Mouse (Mus musculus): ENCODE data around the gene Bbx. TPM values are rescaled to one million over a fixed set of nuclear protein-coding genes. Genes with fewer than 3 reads are reported as not detected.

The Bbx gene
- total RNA-seq, 2 experiments from 2014 or later, result 11.7 to 14.7 TPM

DNA sequence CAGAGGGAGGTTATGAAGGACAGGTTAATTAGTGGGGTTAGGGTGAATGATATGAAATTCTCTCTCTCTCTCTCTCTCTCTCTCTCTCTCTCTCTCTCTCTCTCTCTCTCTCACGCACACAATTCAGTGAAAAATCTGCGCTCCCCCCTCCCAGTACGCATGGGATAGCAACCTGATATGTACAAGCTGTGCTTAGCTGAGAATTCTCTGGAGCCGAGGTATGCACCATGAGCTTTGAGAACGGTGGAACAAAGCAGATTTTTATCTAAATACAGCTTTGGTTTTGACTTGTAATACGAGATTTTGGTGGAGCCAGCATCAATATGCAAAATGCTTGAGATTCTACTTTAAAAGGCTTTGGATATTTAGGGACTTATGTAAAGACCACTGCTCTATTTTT is 243.1 kb downstream of the Bbx start:
- intact Hi-C loops (cut with DNase I), result no loop called here
- no peak for DNase-seq (ENCODE audit: low spot score)

DNA sequence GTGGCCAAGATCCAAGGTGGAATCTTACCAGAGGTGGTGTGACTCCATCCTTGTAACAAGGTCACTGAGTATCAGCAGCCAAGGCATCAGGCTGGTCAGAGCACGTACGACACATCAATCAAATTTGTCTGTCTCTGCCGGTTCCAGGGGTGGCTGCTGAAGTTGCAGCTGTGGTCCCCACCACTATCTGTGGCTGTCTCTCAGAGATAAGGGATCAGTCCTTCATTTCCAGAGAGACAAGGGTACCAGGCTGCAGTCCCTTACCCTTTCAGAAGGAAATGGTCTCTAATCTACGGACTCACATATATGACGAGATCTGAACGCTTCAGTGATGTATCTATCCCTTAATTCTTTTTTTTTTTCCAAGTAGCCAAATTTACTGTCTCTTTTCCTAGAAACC is 245.6 kb downstream of the Bbx start:
- intact Hi-C loops (cut with DNase I), result no loop called here
- no peak for DNase-seq (ENCODE audit: low spot score)

DNA sequence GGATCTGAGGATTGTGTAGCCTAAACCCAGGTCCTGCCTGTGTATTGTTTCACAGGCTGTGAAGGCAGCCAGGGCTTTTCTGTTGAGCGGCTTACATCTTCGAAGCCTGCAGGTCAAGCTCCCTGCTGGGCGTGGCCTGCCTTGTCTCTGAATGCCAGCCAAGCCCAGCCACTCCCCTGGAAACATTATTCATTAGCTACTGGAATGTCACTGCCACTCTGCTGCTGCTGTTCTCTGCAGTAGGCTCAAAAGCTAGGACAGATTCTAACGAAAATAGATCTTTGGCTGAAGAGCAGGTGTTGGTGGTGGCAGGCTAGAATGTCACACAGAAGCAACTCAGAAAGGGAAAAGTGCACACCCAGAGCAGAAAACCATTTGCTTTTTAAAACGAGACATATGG is 247.1 kb downstream of the Bbx start:
- intact Hi-C loops (cut with DNase I), result no loop called here

DNA sequence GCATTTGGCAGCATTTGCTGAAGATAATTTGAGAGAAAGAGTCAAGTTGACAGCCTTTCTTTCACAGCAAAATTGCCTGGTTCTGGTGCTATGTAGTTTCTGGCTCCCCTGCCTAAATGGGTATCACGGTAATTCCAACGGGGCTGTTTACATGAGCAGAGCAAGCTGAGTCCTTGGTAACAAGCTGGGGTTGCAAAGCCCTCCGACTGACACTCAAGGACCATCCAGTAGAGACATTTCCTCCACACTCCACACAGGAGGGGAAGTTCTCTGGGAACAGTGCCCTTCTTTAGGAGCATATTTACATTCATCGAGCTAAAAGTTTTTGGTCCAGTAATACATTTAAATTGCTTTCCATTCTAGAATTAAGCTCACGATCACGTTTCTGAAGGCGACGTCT is 249.2 kb downstream of the Bbx start:
- DNase-seq (ENCODE audit: low spot score), result no peak
- intact Hi-C loops (cut with DNase I), result no loop called here

More for the DNA sequence above, 247.1 kb downstream of the Bbx start:
- DNase-seq (ENCODE audit: low spot score), result no peak

DNA sequence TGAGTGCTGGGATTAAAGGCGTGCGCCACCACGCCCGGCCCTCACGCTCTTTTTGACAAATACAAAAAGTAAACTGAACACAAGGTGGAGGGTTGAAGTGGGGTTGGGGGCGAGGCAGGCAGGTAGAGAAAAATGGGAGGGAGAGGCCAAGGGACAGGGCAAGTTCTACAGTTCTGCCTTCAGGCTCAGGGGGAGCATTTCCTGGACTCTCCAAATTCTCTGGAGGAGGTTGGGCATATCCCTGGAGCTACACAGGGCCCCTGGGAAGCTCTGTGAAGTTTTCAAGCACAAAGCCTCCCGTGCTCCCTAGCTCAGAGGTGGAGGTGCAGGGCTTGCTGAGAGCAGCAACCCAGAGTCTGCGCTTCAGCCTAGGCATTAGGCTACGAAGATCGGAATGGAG is 249.6 kb downstream of the Bbx start:
- no peak for DNase-seq (ENCODE audit: low spot score)
- intact Hi-C loops (cut with DNase I), result no loop called here

DNA sequence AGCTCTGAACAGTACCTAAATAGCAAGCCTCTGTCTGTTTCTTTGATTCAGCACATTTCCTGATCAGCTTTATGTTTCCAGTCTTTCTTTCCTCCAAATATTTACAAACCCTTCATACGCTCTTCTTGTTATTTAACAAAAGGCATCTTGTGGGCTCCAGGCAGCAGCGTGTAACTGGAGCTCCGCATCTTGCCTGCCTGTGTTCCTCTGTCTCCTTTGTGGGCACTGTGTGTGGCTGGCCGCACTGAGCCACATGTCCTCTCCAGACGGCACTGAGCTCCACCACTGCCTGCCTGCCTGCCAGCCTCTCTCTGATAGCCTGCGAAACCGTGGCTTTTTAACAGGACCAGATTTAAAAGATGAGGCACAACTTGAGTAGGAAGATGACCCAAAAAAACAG is 259.4 kb downstream of the Bbx start:
- intact Hi-C loops (cut with DNase I), result no loop called here
- DNase-seq (ENCODE audit: low spot score), result no peak

DNA sequence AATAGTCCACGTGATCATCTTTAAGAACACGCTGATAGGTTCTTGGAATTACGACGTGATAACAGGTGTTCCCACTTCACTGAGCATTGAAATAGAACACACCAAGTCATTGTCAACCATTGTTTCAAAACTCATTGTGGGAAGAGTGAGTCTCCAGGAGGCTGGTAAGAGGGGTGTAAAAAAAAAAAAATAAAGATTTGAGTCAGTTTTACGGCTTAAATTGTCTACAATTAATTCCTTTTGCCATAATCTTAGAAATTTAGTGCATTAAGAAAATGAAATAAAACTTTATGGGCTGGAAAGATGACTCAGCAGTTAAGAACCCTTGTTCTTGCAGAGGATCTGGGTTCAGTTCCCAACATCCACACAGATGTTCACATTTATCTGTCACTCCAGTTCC is 261.4 kb downstream of the Bbx start:
- DNase-seq (ENCODE audit: low spot score), result no peak
- intact Hi-C loops (cut with DNase I), result no loop called here

GRCm38 (mm10) chr16:50167983-50168299 is 264.2 kb downstream of the Bbx start:
- intact Hi-C loops (cut with DNase I), result no loop called here
- DNase-seq (ENCODE audit: low spot score), result no peak

- no peak for DNase-seq (ENCODE audit: low spot score)
- intact Hi-C loops (cut with DNase I), result no loop called here
Measured at GRCm38 (mm10) chr16:50167231-50167982, 264.8 kb downstream of the Bbx start.

GRCm38 (mm10) chr16:50160418-50161271 is 271.5 kb downstream of the Bbx start:
- intact Hi-C loops (cut with DNase I), result no loop called here
- no peak for DNase-seq (ENCODE audit: low spot score)

GRCm38 (mm10) chr16:50158546-50158945 is 273.6 kb downstream of the Bbx start:
- DNase-seq (ENCODE audit: low spot score), result no peak
- intact Hi-C loops (cut with DNase I), result no loop called here

DNA sequence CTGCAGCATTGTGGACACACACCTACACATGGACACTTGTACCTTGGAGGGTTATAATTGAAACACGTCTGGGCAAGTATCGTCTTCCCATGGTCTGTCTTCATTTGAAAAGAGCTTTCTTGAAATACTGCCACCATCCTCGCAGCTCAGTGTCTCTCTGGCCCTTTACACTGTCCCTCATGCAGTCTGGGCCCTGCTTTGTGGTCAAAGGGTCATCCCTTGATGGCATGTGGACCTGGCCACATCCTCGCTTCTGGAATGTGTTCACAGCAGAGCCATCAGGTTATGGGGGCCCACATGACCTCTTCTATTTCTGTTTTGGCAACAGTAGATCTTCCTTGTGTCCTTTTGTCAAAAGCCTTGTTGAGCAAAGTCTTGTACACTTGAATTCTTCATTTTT is 282.6 kb downstream of the Bbx start:
- DNase-seq (ENCODE audit: low spot score), result no peak
- intact Hi-C loops (cut with DNase I), result no loop called here

DNA sequence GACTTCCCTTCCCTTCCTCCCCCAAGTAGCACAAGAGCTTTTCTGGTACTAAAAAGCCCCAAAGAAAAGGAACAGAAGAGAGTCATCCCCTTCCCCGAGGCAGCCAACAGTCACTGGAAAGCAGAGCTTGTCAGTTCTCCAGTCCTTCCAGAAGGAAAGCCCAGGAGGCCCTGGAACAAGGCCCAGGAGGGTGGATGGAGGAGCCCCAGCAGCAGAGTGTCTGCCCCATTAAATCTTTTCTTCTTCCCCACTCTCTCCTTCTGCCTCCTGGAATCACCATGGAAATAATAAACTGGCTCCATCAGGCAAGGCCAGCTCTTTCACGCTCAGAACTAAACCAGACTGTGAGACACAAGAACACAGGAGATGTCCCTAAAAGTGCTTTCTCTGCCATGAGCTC is 284.3 kb downstream of the Bbx start:
- intact Hi-C loops (cut with DNase I), result no loop called here
- no peak for DNase-seq (ENCODE audit: low spot score)

Other genes with a start within 250 kb of the Bbx start
- not detected for gene Ccdc54, start 158.8 kb upstream of the Bbx start, total RNA-seq (2021)

Measured in heart, postnatal 25 days (tissue).